Mouse (Mus musculus): Measurements from ENCODE around the gene Arl8b.

DNA sequence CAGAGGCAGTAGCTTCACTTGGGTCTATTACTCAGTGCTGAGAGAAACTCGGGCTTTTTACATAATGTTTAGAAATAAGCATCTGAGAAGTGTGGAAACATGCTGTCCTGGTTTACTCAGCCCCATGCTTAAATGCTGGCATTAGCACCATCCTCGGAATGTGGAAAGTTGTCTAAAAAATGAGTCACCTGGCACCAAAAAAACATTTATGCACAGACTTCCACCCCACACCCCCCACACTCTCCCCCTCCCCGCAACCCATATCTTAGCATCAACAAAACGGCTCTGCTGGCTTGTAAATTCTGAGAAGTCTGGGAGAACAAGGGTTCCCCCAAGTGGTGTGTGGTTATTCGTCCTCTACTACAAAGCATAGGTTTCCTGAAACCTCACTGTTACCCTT, 30.5 kb upstream of the Arl8b start:
- peak in 1 of 3 experiments; percentile 11; a peak in 1 of 6 replicates for TF ChIP-seq CTCF (IDR thresholded peaks at IDR 0.05 in 2 of 3, conservative IDR thresholded peaks at IDR 0.05 in 1 of 3; ENCODE audit: control insufficient read depth in 1 of 3, insufficient read depth in 1 of 3, low read depth in 2 of 3, low read length in 3 of 3, poor library complexity in 1 of 3, severe bottlenecking in 1 of 3)
- TF ChIP-seq GATA1 (IDR thresholded peaks at IDR 0.05; ENCODE audit: low read depth, low read length): no peak
- no peak for TF ChIP-seq POLR2A (IDR thresholded peaks at IDR 0.05; ENCODE audit: control insufficient read depth in 1 of 2, insufficient read depth in 1 of 2, low read depth in 1 of 2, low read length in 2 of 2, poor library complexity in 1 of 2)
- no peak for TF ChIP-seq MAZ (IDR thresholded peaks at IDR 0.05; ENCODE audit: low read depth, low read length)
- no peak for TF ChIP-seq EP300 (IDR thresholded peaks at IDR 0.05; ENCODE audit: low read depth in 1 of 2, low read length in 2 of 2)
- no peak for TF ChIP-seq NELFE (IDR thresholded peaks at IDR 0.05; ENCODE audit: low read depth, low read length)
- no peak for TF ChIP-seq TBP (IDR thresholded peaks at IDR 0.05; ENCODE audit: low read depth, low read length)
- TF ChIP-seq MAFK (IDR thresholded peaks at IDR 0.05; ENCODE audit: borderline replicate concordance, low read depth, low read length): no peak
- no peak for TF ChIP-seq MAX (IDR thresholded peaks at IDR 0.05; ENCODE audit: low read length)
- no peak for TF ChIP-seq UBTF (IDR thresholded peaks at IDR 0.05; ENCODE audit: borderline replicate concordance, insufficient read depth, low read depth, low read length)
- no peak for TF ChIP-seq GABPA (IDR thresholded peaks at IDR 0.05; ENCODE audit: low read depth, low read length)
- TF ChIP-seq ZNF384 (IDR thresholded peaks at IDR 0.05; ENCODE audit: low read depth, low read length): no peak
- TF ChIP-seq POLR2AphosphoS2 (IDR thresholded peaks at IDR 0.05; ENCODE audit: low read length): no peak
